Mouse (Mus musculus) forebrain, embryonic 13.5 days (tissue): ENCODE measurements around the gene Olfr348. TPM values are rescaled to one million over a fixed set of nuclear protein-coding genes. Genes with fewer than 3 reads are reported as not detected.

Experiments
- ATAC-seq: fragments of 200-750 bp; cut with Nextera tagmentation; 2 replicates; pipeline ENCODE4 v1.8.0; 2017
- H3K27ac ChIP-seq: fragments of 300-500 bp; sonication (generic); 2 replicates; pipeline ENCODE4 v1.5.1; 2015; ENCODE audit warnings: inconsistent platforms, mild to moderate bottlenecking, moderate library complexity
- H3K27me3 ChIP-seq: fragments of 300-500 bp; sonication (generic); 2 replicates; pipeline ENCODE4 v1.6.1; 2015; ENCODE audit warnings: mild to moderate bottlenecking, inconsistent platforms
- H3K36me3 ChIP-seq: fragments of 300-500 bp; sonication (generic); 2 replicates; pipeline ENCODE4 v1.6.1; 2015; ENCODE audit warnings: mild to moderate bottlenecking, inconsistent platforms; ENCODE audit not compliant: poor library complexity, severe bottlenecking
- H3K4me1 ChIP-seq: fragments of 300-500 bp; sonication (generic); 2 replicates; pipeline ENCODE4 v1.6.1; 2015; ENCODE audit warnings: inconsistent platforms
- H3K4me2 ChIP-seq: fragments of 300-500 bp; sonication (generic); 2 replicates; pipeline ENCODE4 v1.6.1; 2015; ENCODE audit warnings: inconsistent platforms, mild to moderate bottlenecking, moderate library complexity
- H3K4me3 ChIP-seq: fragments of 300-500 bp; sonication (generic); 2 replicates; pipeline ENCODE4 v1.5.1; 2015; ENCODE audit warnings: mild to moderate bottlenecking, inconsistent platforms
- H3K9ac ChIP-seq: fragments of 300-500 bp; sonication (generic); 2 replicates; pipeline ENCODE4 v1.6.1; 2015; ENCODE audit warnings: mild to moderate bottlenecking, inconsistent platforms
- H3K9me3 ChIP-seq: fragments of 300-500 bp; sonication (generic); replicated peaks from 2 replicates; pipeline ENCODE4 v1.6.1; 2016; ENCODE audit warnings: inconsistent platforms
- WGBS: fragments of 180-500 bp; shearing (Covaris S2); methylation state at CpG from one replicate; pipeline ENCODE4 v1.1.7; 2015; 5-methylcytosine and 5-hydroxymethylcytosine counted together
- polyA plus RNA-seq: library from polyadenylated mRNA; unstranded; fragments of >200 nt; fragmentation: Nextera tagmentation; extraction: Ambion mirVana; gene quantifications from 2 replicates; pipeline ENCODE4 v1.2.1, GENCODE M21; 2015

The Olfr348 gene
- not detected in 2 replicates for polyA plus RNA-seq

DNA sequence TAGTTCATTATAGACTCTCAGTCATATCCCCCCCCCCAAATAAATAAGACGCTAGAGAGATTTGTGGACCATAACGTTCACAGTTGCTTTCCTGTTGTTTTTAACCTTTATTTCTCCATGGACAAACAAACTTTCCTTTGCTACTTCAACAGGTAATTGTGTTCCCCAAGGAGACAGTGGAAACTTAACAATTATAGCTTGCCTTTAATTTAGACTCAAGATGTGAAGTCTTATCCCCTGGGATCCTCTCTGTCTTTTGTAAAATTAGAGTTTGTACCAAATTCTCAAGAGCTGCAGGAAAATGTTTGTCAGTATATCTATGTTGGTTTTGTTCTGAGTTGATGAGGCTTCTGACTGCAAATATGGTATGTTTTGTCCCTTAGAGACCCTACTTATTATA is at the start of gene Olfr348:
Gene Olfr348 (plus strand): TSS at position 301 of the 400 bp plus-strand sequence.
- Histone ChIP-seq H3K4me2 (no peak within 1 kb of the TSS), H3K4me3 (no peak within 1 kb of the TSS), H3K27me3 (no peaks in the 10 kb centered on the region), H3K27ac (no peak within 1 kb of the TSS), H3K4me1 (no peaks in the 10 kb centered on the region), H3K9me3 (peaks cover 18% of the 10 kb centered on the region), H3K36me3 (no peaks in the 10 kb centered on the region), H3K9ac (no peak within 1 kb of the TSS)
- no peak for ATAC-seq
- WGBS = 83% methylated on average over 2 of the region's 2 CpGs

DNA sequence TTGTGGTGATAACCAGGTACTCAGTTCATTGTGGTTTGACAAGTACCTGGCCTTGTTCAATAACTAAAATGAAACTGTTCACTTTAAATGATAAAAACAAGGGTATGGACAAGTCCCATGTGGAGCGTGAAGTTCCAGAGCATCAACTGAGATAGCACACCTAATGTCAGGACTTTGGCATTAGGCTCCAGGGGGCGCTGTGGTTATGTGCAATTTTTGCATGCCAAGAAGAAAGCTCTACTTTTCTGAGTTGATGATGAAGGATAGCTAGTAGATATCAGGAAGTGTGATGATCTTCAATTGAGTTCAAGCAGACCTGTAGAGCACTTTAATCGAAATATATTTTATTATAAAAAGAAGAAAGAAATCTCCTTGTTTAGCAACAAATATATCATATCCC is 47.9 kb upstream of the Olfr348 start:
- no peak overlapping the region for H3K27ac ChIP-seq
- 63% methylated on average over 3 of the region's 3 CpGs for WGBS
- no peaks in the 10 kb centered on the region for H3K27me3 ChIP-seq
- ATAC-seq = no peak
- no peaks in the 10 kb centered on the region for H3K36me3 ChIP-seq
- no peak overlapping the region for H3K4me2 ChIP-seq
- no peaks in the 10 kb centered on the region for H3K4me1 ChIP-seq
- H3K9ac ChIP-seq = no peak overlapping the region
- peaks cover 23% of the 10 kb centered on the region for H3K9me3 ChIP-seq
- H3K4me3 ChIP-seq = no peak overlapping the region

DNA sequence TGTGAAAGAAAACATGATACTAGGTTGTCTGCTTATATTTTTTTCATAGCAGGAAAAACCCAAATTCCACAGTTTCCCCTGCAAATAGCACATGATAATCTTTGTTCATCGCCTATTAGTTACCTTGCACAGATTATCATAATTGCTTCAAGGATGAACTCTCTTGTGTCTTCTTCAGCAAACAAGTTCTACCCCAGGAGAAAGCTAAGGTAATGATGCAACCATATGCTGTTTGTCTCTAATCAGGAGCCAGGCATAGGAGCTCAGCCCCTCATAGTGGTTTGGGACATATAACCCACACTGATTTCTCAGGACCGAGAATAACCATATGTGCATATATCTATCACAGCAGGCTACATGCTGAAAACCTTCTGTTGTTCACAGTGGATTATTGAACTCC is 6.2 kb downstream of the Olfr348 start, which contains the start of gene Olfr50:
Gene Olfr50 (plus strand): TSS at position 301 of the 400 bp plus-strand sequence.
- Histone ChIP-seq H3K36me3 (no peaks in the 10 kb centered on the region), H3K9ac (no peak within 1 kb of the TSS), H3K9me3 (peaks cover 36% of the 10 kb centered on the region), H3K27me3 (no peaks in the 10 kb centered on the region), H3K4me2 (no peak within 1 kb of the TSS), H3K4me3 (no peak within 1 kb of the TSS), H3K27ac (no peak within 1 kb of the TSS), H3K4me1 (no peaks in the 10 kb centered on the region)
- 87% methylated on average over 2 of the region's 2 CpGs for WGBS
- no peak for ATAC-seq

DNA sequence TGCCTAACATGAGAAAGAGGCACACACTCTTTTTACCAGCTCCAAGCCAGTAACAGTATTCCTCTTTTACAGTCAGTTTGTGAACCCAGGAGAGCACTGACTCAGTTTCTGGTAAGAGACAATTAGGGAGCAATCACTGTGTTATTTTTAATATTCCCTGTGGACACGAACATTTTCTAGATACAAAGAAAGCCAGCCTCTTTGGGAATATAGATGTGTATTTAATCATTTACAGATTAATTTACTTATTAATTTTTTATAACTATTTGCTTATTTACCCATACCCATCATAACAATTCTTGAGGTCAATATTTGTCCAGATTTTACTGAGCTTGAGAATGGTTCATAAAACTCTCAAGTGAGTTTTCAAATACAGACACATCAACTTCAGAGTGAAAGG is 32.9 kb downstream of the Olfr348 start, which contains the start of gene Olfr3:
Gene Olfr3 (minus strand): TSS at position 101 of the 400 bp plus-strand sequence.
- Histone ChIP-seq H3K9ac (no peak within 1 kb of the TSS), H3K4me1 (no peaks in the 10 kb centered on the region), H3K27me3 (no peaks in the 10 kb centered on the region), H3K27ac (no peak within 1 kb of the TSS), H3K4me3 (no peak within 1 kb of the TSS), H3K36me3 (no peaks in the 10 kb centered on the region), H3K4me2 (no peak within 1 kb of the TSS), H3K9me3 (peaks cover 24% of the 10 kb centered on the region)
- WGBS = 68% methylated on average over 1 of the region's 1 CpGs
- no peak for ATAC-seq

Other genes with a start within 250 kb of the Olfr348 start
- not detected in 2 replicates for gene Olfr344, start 217.6 kb upstream of the Olfr348 start, polyA plus RNA-seq
- gene Olfr345, start 144.2 kb upstream of the Olfr348 start, polyA plus RNA-seq = not detected in 2 replicates
- not detected in 2 replicates for gene Olfr346, start 98.5 kb upstream of the Olfr348 start, polyA plus RNA-seq
- gene Olfr347, start 52.4 kb upstream of the Olfr348 start, polyA plus RNA-seq = not detected in 2 replicates
- gene Olfr50, start 6.3 kb downstream of the Olfr348 start, polyA plus RNA-seq = not detected in 2 replicates
- not detected in 2 replicates for gene Olfr3, start 32.8 kb downstream of the Olfr348 start, polyA plus RNA-seq
- not detected in 2 replicates for gene Olfr350, start 62.0 kb downstream of the Olfr348 start, polyA plus RNA-seq
- not detected in 2 replicates for gene Olfr351, start 78.4 kb downstream of the Olfr348 start, polyA plus RNA-seq
- gene Olfr352, start 84.2 kb downstream of the Olfr348 start, polyA plus RNA-seq = not detected in 2 replicates
- not detected in 2 replicates for gene Olfr353, start 108.7 kb downstream of the Olfr348 start, polyA plus RNA-seq
- gene Olfr354, start 121.4 kb downstream of the Olfr348 start, polyA plus RNA-seq = not detected in 2 replicates
- not detected in 2 replicates for gene Olfr355, start 144.6 kb downstream of the Olfr348 start, polyA plus RNA-seq
- not detected in 2 replicates for gene Olfr356, start 152.8 kb downstream of the Olfr348 start, polyA plus RNA-seq
- gene Olfr357, start 209.6 kb downstream of the Olfr348 start, polyA plus RNA-seq = not detected in 2 replicates
- not detected in 2 replicates for gene Olfr358, start 225.1 kb downstream of the Olfr348 start, polyA plus RNA-seq